Mouse (Mus musculus) gastrocnemius, postnatal 4 days (tissue): ENCODE measurements around the gene Mical3. TPM values are rescaled to one million over a fixed set of nuclear protein-coding genes. Genes with fewer than 3 reads are reported as not detected.
A peak's percentile ranks its signal among the peaks of the same experiment; 100 is the strongest.

Experiments
- DNase-seq, 2 experiments: peaks; one replicate each; pipeline ENCODE4 v3.0.0; 2021 to 2022; ENCODE audit warnings: low spot score in 2 of 2, mixed read lengths in 2 of 2
- long read RNA-seq, 2 experiments: library from polyadenylated mRNA; stranded (forward); transcript quantifications; one replicate each; pipeline ENCODE4 v2.0.0; 2021
- total RNA-seq, 2 experiments: library from RNA; stranded (reverse); gene quantifications; 2 replicates each; pipeline ENCODE4 v1.2.3; 2021

Gene Mical3
- total RNA-seq: 100 to 1,000 TPM in 1 of 2 experiments, 10 to 100 TPM in 1; 99.9 to 103 TPM
- long read RNA-seq, experiment 1, full-length matches to known transcripts: 1 of 18 reads
- long read RNA-seq, experiment 1, partial matches to known transcripts: 5 of 18 reads
- long read RNA-seq, experiment 1, other reads (novel, unspliced or antisense): 12 of 18 reads
- long read RNA-seq, experiment 2, partial matches to known transcripts: 11 of 27 reads
- long read RNA-seq, experiment 2, other reads (novel, unspliced or antisense): 16 of 27 reads

DNA sequence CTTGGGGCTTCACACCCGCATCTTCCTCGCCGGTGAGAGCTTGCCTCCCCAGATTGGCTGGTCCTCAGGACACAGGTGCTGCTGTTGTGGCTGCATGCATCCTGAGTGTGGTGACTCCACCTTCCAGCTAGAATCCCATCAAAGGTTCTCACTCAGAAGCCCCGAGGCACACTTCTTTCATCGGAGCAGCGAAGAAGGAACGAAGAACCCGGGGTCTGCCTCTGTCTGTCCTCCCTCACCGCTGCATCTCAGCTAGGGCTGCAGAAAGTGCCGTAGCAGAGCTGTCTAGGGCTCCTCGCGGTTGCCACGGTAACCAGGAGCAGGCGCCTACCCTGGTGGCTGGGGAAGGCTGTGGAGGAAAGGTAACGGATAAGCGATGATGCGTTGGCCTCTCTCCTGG lies at the start of gene Mical3:
TSS of gene Mical3 (minus strand) at position 227 of the 400 bp plus-strand sequence.
- no peak for DNase-seq

DNA sequence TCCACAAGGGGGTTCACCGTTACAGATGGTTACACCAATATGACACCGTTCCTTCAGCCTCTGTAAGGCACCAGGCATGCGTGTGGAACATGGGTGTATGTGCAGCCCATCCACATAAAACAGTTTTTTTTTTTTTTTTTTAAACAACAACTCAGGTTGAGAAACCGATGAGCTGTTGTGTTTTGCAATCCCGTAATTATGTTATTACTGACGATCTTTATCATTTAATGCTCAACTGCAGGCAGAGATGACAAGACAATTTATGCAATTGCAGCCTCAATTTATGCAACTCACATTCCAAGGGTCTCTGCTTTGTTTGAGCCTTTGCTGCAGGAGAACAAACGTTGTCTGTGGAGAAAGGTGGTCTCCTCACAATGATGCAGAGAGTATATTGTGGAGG lies 49.0 kb upstream of the Mical3 start:
- DNase-seq: no peak

GRCm38 (mm10) chr6:121178700-121179358 lies 48.0 kb upstream of the Mical3 start:
- peak in 1 of 2 experiments; percentile 36 for DNase-seq

DNA sequence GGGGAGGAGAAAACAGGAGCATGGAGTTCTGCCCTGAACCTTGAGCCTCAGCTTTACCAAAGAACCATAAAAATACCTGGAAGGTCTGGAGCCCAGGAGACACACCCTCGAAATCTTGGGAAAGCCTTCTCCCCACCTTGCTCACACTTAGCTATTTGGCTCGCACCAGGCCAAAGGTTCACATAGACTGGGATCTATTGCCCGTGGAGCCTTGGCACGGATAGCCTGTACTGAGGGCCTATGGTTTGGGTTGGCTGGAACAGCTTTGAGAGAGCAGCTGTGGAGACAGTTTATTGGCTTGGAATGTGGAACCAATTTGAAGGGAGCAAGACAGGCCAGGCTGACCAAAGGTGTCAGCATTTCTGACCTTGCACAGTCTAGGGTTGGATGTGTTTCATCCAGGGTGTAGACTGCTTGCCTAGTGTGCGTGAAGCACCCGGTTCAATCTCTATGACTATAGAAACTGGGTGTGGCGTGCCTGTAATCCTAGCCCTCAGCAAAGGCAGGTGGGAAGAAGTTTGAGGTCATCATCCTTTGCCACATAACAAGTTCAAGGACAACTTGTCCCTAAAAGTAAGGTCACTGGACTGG lies 46.4 kb upstream of the Mical3 start:
- no peak for DNase-seq

- no peak for DNase-seq
Measured at GRCm38 (mm10) chr6:121176731-121177098, 45.9 kb upstream of the Mical3 start.

GRCm38 (mm10) chr6:121176011-121176730 lies 45.4 kb upstream of the Mical3 start:
- DNase-seq: no peak

DNA sequence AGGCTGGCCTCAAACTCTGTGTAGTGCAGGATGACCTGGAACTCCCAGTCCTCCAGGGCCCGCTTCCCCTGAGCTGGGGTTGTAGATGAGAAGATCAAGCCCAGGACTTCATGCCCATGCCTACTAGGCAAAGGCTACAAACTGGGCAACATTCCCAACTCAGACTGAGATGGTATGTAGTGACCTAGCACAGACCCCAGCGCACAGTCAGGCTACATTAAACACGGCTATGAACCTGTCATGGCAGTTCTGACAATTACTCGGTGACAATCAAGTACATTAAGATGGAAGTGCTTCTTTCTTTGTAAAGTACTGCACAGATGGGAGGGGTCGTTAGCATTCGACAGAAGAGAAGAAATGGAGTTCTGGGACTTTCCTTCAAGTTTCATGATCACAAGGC lies 44.0 kb upstream of the Mical3 start:
- no peak for DNase-seq

GRCm38 (mm10) chr6:121173471-121173870 lies 42.7 kb upstream of the Mical3 start:
- DNase-seq: no peak

DNA sequence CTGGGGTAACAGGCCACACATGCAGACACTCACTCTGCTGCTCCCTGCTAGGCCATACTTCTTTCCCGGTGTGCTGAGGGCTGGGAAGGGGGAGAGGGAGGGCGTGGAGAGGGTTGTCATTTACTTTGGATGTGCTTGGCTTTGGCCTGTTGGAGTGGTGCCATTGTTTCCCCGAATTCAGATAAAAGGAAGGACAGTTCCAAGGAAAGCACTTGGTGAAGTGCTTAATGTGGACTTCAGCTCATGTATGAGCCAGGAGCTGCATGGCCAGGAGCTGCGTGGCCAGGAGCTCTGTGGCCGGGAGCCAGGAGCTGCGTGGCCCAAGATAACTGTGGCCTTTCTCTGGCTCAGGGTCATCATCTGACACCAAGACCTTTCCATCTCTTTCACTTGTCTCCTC lies 40.3 kb upstream of the Mical3 start:
- DNase-seq: no peak

DNA sequence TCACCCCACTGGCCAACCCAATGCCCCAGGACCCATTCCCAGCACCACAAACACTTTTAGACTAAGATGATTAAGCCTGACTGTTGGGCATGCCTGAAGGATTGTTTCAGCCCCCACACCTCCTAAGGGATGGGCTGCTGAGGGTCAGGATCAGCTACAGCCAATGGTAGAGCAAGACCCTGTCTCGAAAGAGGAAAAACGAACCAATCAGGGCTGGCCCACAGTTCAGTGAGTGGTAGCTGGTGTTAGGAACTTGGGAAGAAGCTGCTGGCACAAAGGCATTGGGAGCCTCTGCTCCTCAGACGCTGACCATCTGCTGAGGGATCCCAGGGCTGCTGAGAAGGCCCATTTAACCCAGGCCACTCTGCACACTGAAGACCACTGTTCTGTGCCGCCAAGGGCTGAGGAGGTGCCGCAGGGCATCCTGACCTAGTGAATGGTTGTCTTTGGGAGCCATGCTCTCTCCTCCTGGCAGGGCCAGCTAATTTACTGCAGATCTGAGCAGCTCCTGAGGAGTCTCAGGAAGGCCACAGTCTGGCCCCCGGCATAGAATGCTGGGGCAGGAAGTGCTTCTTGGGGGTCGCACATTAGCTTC lies 36.7 kb upstream of the Mical3 start:
- no peak for DNase-seq

GRCm38 (mm10) chr6:121166098-121166552 lies 35.3 kb upstream of the Mical3 start:
- no peak for DNase-seq

DNA sequence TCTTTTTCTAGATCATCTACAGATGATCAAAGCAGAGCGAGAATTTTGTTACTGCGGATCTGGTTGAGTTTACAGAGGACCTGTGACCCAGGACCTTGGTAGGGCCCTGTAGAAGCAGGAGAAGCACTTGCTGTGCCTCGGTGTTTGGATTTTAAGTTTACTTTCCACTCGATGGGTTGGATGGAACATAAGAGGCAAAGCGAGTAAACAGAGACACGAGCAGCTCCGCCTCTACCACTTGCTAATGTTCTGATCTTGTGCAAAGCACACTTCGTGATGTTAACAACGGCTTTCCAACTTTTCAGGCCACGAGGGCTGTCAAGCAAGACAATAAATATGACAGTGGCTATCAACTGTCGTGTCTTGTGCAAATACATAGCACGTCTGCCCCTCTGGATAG lies 31.8 kb upstream of the Mical3 start:
- no peak for DNase-seq

- DNase-seq: no peak
Measured at GRCm38 (mm10) chr6:121160126-121160525, 29.3 kb upstream of the Mical3 start.

DNA sequence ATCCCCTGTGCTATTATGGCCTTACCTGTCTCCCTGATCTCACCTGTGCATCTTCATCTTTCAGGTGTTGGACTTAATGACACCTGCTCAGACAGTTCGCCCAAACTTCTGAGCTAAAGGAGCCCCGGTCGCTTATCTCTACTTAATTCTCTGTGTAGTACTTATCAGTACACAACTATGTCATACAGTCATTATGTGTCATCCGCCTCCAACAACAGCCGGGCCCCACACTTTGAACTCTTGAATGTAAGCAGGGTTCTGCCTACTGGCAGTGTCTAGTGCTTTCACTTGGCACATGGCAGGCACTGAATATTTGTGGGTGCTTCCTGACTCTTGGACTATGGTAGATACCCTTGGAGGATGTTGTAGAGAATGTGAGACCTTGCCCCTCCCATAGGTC lies 28.8 kb upstream of the Mical3 start:
- DNase-seq: no peak

- DNase-seq: peak in 1 of 2 experiments; percentile 23
Measured at GRCm38 (mm10) chr6:121156030-121156429, 25.2 kb upstream of the Mical3 start.

DNA sequence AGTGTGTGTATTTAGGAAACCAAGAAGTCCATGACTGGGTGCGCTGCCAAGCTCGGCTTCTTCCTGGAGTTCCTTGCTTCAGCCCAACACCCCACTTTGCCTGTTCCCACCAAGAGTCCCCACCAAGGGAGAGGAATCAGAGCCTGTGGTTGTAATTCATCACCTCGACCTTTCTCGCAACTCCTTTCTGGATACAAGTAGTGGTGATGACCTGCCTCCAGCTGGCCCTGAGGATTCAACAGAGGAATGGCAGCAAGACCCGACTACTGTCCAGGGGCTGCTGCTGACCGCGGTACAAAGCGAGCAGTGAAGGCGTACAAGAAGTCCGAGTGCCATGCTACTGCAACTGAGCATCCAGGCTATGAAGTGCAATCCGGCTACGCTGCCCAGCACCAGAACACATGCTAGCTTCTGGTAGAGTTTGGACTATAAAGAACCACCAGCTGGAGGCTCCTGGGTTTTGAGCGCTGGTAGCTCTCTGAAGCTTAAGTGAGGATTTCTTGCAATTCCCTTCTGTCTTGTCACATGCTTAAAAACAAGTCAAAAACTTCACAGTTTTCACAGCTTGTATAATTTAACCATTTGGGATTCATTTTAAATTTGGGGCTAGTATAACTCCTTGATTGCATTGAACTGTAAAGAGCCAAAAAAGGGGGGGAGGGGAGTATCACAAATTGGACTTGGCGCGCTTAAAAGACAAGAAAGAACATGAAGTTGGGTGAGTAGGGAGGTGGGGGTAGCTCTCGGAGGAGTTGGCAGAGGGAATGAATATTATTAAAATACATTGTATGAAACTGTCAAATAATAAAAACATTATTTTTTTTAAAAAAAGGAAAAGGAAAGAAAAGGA lies 23.9 kb upstream of the Mical3 start:
- no peak for DNase-seq

DNA sequence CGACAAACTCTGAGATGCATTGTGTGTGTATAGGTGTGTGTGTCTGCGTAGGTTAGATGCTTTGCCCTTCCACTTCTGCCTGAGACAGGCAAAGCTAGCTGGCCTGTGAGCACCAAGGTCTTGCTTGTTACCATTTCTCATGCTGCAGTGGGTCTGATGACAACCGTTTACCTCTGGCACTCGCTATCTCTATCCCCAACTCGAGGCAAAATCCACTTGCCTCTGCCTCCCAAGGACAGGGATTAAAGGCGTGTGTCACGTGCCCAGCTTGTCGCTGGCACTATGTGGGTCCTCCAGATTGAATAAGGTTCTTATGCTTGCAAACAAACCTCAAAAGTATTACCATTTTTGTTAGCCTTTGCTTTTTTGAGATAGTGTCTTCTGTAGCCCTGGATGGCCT lies 22.4 kb upstream of the Mical3 start:
- DNase-seq: no peak

- peak; percentile 41 to 77 for DNase-seq
Measured at GRCm38 (mm10) chr6:121151732-121152131, 20.9 kb upstream of the Mical3 start.

DNA sequence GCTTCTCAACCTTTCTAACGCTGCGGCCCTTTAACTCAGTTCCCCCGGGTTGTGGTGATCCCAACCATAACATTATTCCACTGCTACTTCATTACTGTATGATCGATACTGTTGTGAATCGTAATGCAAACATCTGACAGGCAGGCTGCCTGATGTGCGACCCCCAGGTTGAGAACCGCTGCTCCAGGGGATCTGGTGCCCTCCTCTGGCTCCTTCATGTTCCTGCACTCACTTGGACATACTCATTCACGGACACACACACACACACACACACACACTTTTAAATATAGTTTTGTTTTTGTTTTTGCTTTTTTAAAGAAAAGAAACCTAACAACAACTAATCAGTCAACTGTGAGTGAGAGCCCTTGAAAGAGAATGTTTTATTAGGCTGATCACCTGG lies 19.3 kb upstream of the Mical3 start:
- no peak for DNase-seq

DNA sequence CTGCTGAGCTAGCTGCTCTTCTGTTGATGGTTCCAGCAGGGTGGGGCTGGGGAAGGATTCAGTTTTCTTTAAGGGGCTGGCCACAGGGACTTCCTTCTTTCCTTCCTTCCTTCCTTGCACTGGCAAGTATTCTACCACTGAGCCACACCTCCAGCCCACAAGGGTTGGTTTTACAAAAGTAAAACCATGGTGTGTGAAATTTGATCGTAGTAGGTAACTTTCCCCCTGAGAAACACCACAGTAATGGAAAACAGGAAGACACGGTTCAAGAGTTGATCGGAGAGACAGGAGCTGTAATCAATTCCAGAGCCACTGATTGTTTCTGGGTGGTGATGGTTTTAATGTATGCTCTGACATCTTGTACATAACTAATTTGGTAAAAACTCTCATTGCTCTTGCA lies 18.6 kb upstream of the Mical3 start:
- no peak for DNase-seq

GRCm38 (mm10) chr6:121148360-121148759 lies 17.6 kb upstream of the Mical3 start:
- DNase-seq: no peak
